Mouse (Mus musculus): Measurements from ENCODE around the gene Bicra. TPM values are rescaled to one million over a fixed set of nuclear protein-coding genes. Genes with fewer than 3 reads are reported as not detected.

Bicra gene
- 1 to 10 TPM; 9.1 to 9.7 TPM for total RNA-seq (2021)
- long read RNA-seq, experiment 1, partial matches to known transcripts: 3 of 13 reads
- long read RNA-seq, experiment 1, other reads (novel, unspliced or antisense): 10 of 13 reads
- long read RNA-seq, experiment 2, partial matches to known transcripts: 10 of 11 reads
- long read RNA-seq, experiment 2, other reads (novel, unspliced or antisense): 1 of 11 reads

- intact Hi-C loops (cut with DNase I): loop anchor here (2.0 to 5.0 kb wide), 2 partner anchors 65 to 115 kb away; no protein-coding TSS in a partner anchor
- DNase-seq: peak; percentile 92 to 94
Observed at GRCm38 (mm10) chr7:16047338-16048146, at the start of gene Bicra. TSS of gene Bicra (minus strand) at chr7:16047921.

- no peak for DNase-seq
- intact Hi-C loops (cut with DNase I): loop anchor here (5.0 kb wide), 1 partner anchor 37 kb away; no protein-coding TSS in a partner anchor
Observed at GRCm38 (mm10) chr7:16094592-16094991, 46.9 kb upstream of the Bicra start.

DNA sequence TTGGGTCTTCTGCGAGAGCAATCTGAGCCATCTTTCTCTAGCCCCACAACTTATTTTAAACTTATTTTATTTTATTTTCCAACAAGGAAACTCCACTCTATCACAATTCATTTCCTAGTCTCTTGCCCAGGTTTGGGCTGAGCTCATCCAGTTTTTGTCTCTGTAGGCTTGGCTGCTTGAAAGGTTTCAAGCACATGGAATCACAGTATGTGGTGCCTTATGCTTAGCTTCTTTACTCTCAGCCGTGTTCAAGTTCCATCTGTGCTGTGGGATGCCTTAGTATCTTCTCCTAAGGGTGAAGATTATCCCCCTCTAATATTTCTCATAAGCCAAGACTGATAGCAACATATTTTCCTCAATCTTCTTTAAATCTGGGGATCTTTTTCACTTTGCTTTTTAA is 39.9 kb upstream of the Bicra start:
- intact Hi-C loops (cut with DNase I): no loop called here
- no peak for DNase-seq

DNA sequence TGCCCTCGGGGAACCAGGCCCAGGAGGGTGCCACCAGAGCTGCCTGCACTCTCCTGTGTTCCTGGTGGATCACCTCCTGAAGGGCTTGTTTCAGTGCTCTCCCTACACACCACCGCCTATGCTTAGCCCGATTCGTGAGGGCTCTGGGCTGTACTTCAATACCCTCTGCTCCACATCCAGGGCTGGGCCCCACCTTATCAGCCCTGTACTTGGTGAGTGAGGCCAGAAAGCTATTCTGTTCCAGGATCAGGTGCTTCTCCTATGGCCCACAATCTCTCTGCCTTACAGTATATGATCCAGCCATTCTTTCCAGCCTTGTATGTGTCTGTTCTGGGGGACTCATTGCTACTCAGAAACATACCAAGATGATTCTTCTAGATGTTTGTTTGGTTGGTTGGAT is 35.6 kb upstream of the Bicra start:
- intact Hi-C loops (cut with DNase I): no loop called here
- DNase-seq: no peak

- intact Hi-C loops (cut with DNase I): no loop called here
Observed at GRCm38 (mm10) chr7:16080581-16080980, 32.9 kb upstream of the Bicra start.

DNA sequence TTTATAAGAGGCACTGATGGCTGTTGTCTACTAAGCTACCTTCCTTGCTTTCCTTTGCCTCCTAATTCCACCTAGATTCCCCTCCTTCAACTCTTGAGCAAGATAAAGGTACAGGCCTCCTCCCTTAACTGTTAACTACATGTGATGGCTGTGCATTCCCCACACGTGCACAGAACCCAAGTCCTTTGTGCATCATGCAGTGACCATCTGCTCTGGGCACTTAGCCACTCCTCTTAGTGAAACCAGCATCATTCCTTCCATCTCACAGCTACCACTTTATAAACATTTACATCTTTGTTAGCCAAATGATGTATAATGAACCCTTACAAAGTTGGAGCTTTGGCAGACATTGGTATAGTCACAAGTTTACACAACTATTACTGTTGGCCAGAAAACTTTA is 32.2 kb upstream of the Bicra start:
- DNase-seq: no peak
- intact Hi-C loops (cut with DNase I): no loop called here

More at GRCm38 (mm10) chr7:16080581-16080980, 32.9 kb upstream of the Bicra start:
- DNase-seq: no peak

DNA sequence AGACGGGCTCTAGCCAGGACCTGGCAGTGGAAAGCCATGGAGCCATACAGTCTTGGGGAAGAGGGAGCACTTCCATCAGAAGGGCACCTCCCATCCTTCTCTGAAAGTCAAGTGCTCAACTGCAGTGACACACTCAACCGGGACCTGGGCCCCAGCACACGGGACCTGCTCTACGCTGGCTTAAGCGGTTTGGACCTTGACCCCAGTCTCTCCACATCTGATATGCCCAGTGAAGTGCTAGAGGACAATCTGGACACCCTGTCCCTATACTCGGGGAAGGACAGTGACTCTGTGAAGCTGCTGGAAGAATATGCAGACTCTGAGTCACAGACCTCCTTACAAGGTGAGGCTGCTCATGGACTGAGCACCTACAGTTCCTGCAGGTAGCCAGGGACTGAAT is 24.2 kb upstream of the Bicra start:
- intact Hi-C loops (cut with DNase I): no loop called here
- no peak for DNase-seq

DNA sequence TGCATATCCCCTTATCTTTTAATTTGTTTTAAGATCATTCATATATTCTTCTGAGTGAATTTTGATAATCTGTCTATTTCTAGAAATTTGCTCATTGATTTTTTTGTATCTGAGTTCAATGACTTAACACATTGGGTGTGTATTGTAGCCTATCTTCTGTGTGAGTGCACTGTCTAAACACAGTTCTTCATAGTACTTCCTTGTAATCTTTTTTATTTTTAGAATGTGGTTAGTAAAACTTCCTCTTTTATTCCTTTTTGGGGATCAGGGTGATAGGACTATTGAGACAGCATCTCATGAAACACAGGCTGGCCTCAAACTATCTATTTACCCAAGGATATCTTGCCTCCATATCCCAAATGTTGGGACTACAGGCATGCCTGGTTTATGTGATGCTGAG is 23.1 kb upstream of the Bicra start:
- intact Hi-C loops (cut with DNase I): no loop called here
- DNase-seq: no peak

- no peak for DNase-seq
- intact Hi-C loops (cut with DNase I): no loop called here
Observed at GRCm38 (mm10) chr7:16063490-16063889, 15.8 kb upstream of the Bicra start.

DNA sequence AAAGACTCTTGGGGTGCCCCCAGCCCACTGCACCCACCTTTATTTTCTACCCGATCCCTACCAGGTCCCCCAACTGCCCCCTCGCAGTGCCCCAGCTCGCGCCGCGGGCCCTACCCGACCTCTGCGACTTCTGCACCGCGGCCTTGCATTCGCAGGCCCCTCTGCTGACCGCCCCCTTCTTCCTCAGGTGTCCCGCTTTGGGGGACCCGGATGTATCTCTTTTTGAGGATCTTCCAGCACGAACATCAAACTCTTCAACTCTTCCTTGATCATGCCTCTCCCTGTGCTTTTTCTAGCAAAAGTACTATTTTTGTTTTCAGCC is 14.3 kb upstream of the Bicra start:
- intact Hi-C loops (cut with DNase I): no loop called here
- no peak for DNase-seq

- intact Hi-C loops (cut with DNase I): no loop called here
- no peak for DNase-seq
Observed at GRCm38 (mm10) chr7:16061219-16062098, 13.7 kb upstream of the Bicra start, which contains the start of gene Zfp541. TSS of gene Zfp541 (plus strand) at chr7:16061814.

GRCm38 (mm10) chr7:16057136-16057534 is 9.4 kb upstream of the Bicra start:
- intact Hi-C loops (cut with DNase I): loop anchor here (5.0 kb wide), 1 partner anchor 35 kb away; no protein-coding TSS in a partner anchor
- no peak for DNase-seq

- intact Hi-C loops (cut with DNase I): loop anchor here (5.0 kb wide), 1 partner anchor 36 kb away; no protein-coding TSS in a partner anchor
- DNase-seq: no peak
Observed at GRCm38 (mm10) chr7:16056459-16057135, 8.9 kb upstream of the Bicra start.

DNA sequence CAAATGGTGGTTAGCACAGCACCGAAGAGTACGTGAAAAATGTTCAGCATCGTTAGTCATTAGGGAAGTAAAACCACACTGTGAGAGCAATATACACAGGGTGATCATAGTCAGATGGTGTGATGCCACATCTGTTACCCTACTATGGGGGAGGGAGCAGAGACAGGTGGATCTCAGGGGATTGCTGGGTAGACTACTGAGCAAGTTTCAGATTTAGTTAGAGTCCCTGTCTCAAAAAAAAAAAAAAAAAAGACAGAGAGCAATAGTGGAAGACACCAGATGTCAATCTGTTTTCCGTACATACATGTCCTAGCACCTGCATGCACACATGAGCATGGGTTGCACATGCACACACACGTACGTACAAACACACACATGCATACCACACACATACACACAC is 7.9 kb upstream of the Bicra start:
- intact Hi-C loops (cut with DNase I): loop anchor here (5.0 kb wide), 1 partner anchor 37 kb away; no protein-coding TSS in a partner anchor
- DNase-seq: no peak

GRCm38 (mm10) chr7:16054966-16055365 is 7.2 kb upstream of the Bicra start:
- intact Hi-C loops (cut with DNase I): loop anchor here (5.0 kb wide), 1 partner anchor 37 kb away; no protein-coding TSS in a partner anchor
- no peak for DNase-seq

GRCm38 (mm10) chr7:16053105-16053504 is 5.4 kb upstream of the Bicra start:
- no peak for DNase-seq
- intact Hi-C loops (cut with DNase I): no loop called here

DNA sequence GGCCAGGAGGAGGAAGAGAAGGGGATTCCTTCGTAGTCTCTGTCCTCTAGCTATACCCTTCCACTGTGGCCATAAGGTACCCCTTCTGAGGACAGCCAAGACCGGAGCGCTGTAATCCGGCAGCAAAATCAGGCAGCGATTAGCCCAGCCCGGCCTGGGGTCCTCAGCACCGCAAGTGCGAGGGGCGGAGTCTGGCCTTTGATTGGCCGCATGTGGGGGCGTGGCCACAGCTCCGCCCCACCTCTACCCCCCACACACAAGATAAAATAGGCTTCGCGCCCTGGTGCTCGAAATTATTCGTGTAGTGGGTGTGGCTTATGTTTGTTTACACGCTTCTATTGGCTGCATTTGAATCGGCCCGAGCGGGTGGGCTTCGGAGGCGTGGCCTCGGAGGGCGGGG is 5.0 kb upstream of the Bicra start:
- peak; percentile 95 to 97 for DNase-seq
- intact Hi-C loops (cut with DNase I): loop anchor here (1.0 kb wide), 2 partner anchors 69 to 76 kb away; no protein-coding TSS in a partner anchor

GRCm38 (mm10) chr7:16051883-16052595 is 4.3 kb upstream of the Bicra start:
- intact Hi-C loops (cut with DNase I): loop anchor here (1.0 kb wide), 2 partner anchors 69 to 76 kb away; no protein-coding TSS in a partner anchor

DNA sequence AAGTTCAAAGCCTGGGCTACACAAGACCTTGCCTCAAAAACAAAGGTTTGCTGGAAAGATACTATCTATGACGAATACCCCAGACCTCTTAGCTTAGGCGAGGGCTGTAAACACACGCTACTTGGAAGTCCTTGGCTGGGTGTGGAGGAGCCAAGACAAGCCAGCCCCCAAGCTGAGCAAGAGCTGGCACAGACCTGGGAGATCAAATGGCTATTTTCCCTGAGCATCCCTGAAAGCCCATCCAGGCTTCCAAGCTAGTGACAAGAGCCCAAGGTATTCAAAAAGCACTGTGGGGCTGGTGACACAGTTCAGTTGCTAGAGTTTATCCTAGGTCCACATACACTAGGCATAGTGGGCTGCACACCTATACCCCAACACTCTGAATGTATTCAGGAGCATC is 2.9 kb upstream of the Bicra start:
- intact Hi-C loops (cut with DNase I): no loop called here
- no peak for DNase-seq

More at GRCm38 (mm10) chr7:16051883-16052595, 4.3 kb upstream of the Bicra start:
- peak; percentile 81 to 89 for DNase-seq

Measured in heart, postnatal 14 days (tissue).